Mouse (Mus musculus): ENCODE measurements around the gene Pfpl. TPM values are rescaled to one million over a fixed set of nuclear protein-coding genes. Genes with fewer than 3 reads are reported as not detected.

The Pfpl gene
- polyA plus RNA-seq, 1 experiment from 2014 or later = not detected

- Histone ChIP-seq H3K36me3 (no peaks in the 10 kb centered on the region), H3K27me3 (no peaks in the 10 kb centered on the region), H3K4me2 (no peak overlapping the region), H3K4me1 (replicated peaks) (no peaks in the 10 kb centered on the region), H3K9ac (replicated peaks) (no peak overlapping the region), H3K27ac (no peak overlapping the region), H3K9me3 (no peaks in the 10 kb centered on the region), H3K4me3 (replicated peaks) (no peak overlapping the region)
- no peak for ATAC-seq (ENCODE audit: insufficient number of reproducible peaks, insufficient read depth, low FRiP score, low TSS enrichment, low read depth)
- WGBS = 90% methylated on average over 10 of the region's 10 CpGs
These were observed 37.9 kb downstream of the Pfpl start for GRCm38 (mm10) chr19:12465530-12466144.

GRCm38 (mm10) chr19:12466204-12466603 is 38.5 kb downstream of the Pfpl start:
- Histone ChIP-seq H3K9ac (replicated peaks) (no peak overlapping the region), H3K27me3 (no peaks in the 10 kb centered on the region), H3K4me3 (replicated peaks) (no peak overlapping the region), H3K4me2 (no peak overlapping the region), H3K4me1 (replicated peaks) (no peaks in the 10 kb centered on the region), H3K9me3 (no peaks in the 10 kb centered on the region), H3K36me3 (no peaks in the 10 kb centered on the region), H3K27ac (no peak overlapping the region)
- no peak for ATAC-seq (ENCODE audit: insufficient number of reproducible peaks, insufficient read depth, low FRiP score, low TSS enrichment, low read depth)
- 32% methylated on average over 7 of the region's 7 CpGs for WGBS

- H3K4me2 ChIP-seq = no peak overlapping the region
- H3K27ac ChIP-seq = no peak overlapping the region
- no peak overlapping the region for H3K4me3 ChIP-seq (replicated peaks)
- H3K9ac ChIP-seq (replicated peaks) = no peak overlapping the region
- H3K36me3 ChIP-seq = no peaks in the 10 kb centered on the region
- H3K9me3 ChIP-seq = no peaks in the 10 kb centered on the region
- H3K4me1 ChIP-seq (replicated peaks) = no peaks in the 10 kb centered on the region
- ATAC-seq (ENCODE audit: insufficient number of reproducible peaks, insufficient read depth, low FRiP score, low TSS enrichment, low read depth) = no peak
- no peaks in the 10 kb centered on the region for H3K27me3 ChIP-seq
- WGBS = 86% methylated on average over 5 of the region's 5 CpGs
These were observed 39.7 kb downstream of the Pfpl start for GRCm38 (mm10) chr19:12467436-12467835.

GRCm38 (mm10) chr19:12471866-12472265 is 44.2 kb downstream of the Pfpl start:
- Histone ChIP-seq H3K27ac (no peak overlapping the region), H3K9me3 (no peaks in the 10 kb centered on the region), H3K27me3 (no peaks in the 10 kb centered on the region), H3K4me1 (replicated peaks) (peaks cover 4% of the 10 kb centered on the region; the same call in 1 of the 2 replicates), H3K4me2 (no peak overlapping the region), H3K36me3 (no peaks in the 10 kb centered on the region), H3K9ac (replicated peaks) (no peak overlapping the region), H3K4me3 (replicated peaks) (no peak overlapping the region)
- ATAC-seq (ENCODE audit: insufficient number of reproducible peaks, insufficient read depth, low FRiP score, low TSS enrichment, low read depth) = no peak
- 75% methylated on average over 3 of the region's 3 CpGs for WGBS

GRCm38 (mm10) chr19:12472381-12472976 is 44.8 kb downstream of the Pfpl start:
- Histone ChIP-seq H3K4me3 (replicated peaks) (no peak overlapping the region), H3K9me3 (no peaks in the 10 kb centered on the region), H3K27ac (no peak overlapping the region), H3K4me2 (no peak overlapping the region), H3K36me3 (no peaks in the 10 kb centered on the region), H3K27me3 (no peaks in the 10 kb centered on the region), H3K4me1 (replicated peaks) (peaks cover 4% of the 10 kb centered on the region; the same call in 1 of the 2 replicates), H3K9ac (replicated peaks) (no peak overlapping the region)
- ATAC-seq (ENCODE audit: insufficient number of reproducible peaks, insufficient read depth, low FRiP score, low TSS enrichment, low read depth) = no peak
- WGBS = 89% methylated on average over 5 of the region's 5 CpGs

- no peak overlapping the region for H3K9ac ChIP-seq (replicated peaks)
- peaks cover 4% of the 10 kb centered on the region; the same call in 1 of the 2 replicates for H3K4me1 ChIP-seq (replicated peaks)
- WGBS = 36% methylated on average over 4 of the region's 4 CpGs
- H3K27me3 ChIP-seq = no peaks in the 10 kb centered on the region
- no peak overlapping the region for H3K27ac ChIP-seq
- H3K36me3 ChIP-seq = no peaks in the 10 kb centered on the region
- H3K4me2 ChIP-seq = no peak overlapping the region
- ATAC-seq (ENCODE audit: insufficient number of reproducible peaks, insufficient read depth, low FRiP score, low TSS enrichment, low read depth) = no peak
- no peaks in the 10 kb centered on the region for H3K9me3 ChIP-seq
- H3K4me3 ChIP-seq (replicated peaks) = no peak overlapping the region
These were observed 45.5 kb downstream of the Pfpl start for GRCm38 (mm10) chr19:12473201-12473641.

- no peak overlapping the region for H3K27ac ChIP-seq
- no peak overlapping the region for H3K4me3 ChIP-seq (replicated peaks)
- WGBS = 88% methylated on average over 4 of the region's 4 CpGs
- H3K4me1 ChIP-seq (replicated peaks) = peaks cover 4% of the 10 kb centered on the region; the same call in 1 of the 2 replicates
- H3K9me3 ChIP-seq = no peaks in the 10 kb centered on the region
- H3K4me2 ChIP-seq = no peak overlapping the region
- no peak overlapping the region for H3K9ac ChIP-seq (replicated peaks)
- ATAC-seq (ENCODE audit: insufficient number of reproducible peaks, insufficient read depth, low FRiP score, low TSS enrichment, low read depth) = no peak
- no peaks in the 10 kb centered on the region for H3K36me3 ChIP-seq
- no peaks in the 10 kb centered on the region for H3K27me3 ChIP-seq
These were observed 46.2 kb downstream of the Pfpl start for GRCm38 (mm10) chr19:12473951-12474350.

GRCm38 (mm10) chr19:12475380-12476250 is 47.9 kb downstream of the Pfpl start:
- ATAC-seq (ENCODE audit: insufficient number of reproducible peaks, insufficient read depth, low FRiP score, low TSS enrichment, low read depth) = peak; percentile 89
- Histone ChIP-seq H3K4me3 (replicated peaks) (no peak overlapping the region), H3K4me1 (replicated peaks) (peaks cover 4% of the 10 kb centered on the region; the same call in 1 of the 2 replicates), H3K27me3 (no peaks in the 10 kb centered on the region), H3K4me2 (no peak overlapping the region), H3K27ac (0 out of 2 replicates have a peak overlapping the region, but pooled peaks have one; percentile 35), H3K36me3 (no peaks in the 10 kb centered on the region), H3K9ac (replicated peaks) (no peak overlapping the region), H3K9me3 (no peaks in the 10 kb centered on the region)
- WGBS = 67% methylated on average over 15 of the region's 15 CpGs

- Histone ChIP-seq H3K4me3 (replicated peaks) (no peak overlapping the region), H3K27ac (no peak overlapping the region), H3K4me2 (no peak overlapping the region), H3K9ac (replicated peaks) (no peak overlapping the region), H3K9me3 (no peaks in the 10 kb centered on the region), H3K27me3 (no peaks in the 10 kb centered on the region), H3K4me1 (replicated peaks) (peaks cover 4% of the 10 kb centered on the region; the same call in 1 of the 2 replicates), H3K36me3 (peaks cover under 1% of the 10 kb centered on the region; the same call in 1 of the 2 replicates)
- no peak for ATAC-seq (ENCODE audit: insufficient number of reproducible peaks, insufficient read depth, low FRiP score, low TSS enrichment, low read depth)
- WGBS = 49% methylated on average over 5 of the region's 5 CpGs
These were observed 49.1 kb downstream of the Pfpl start for GRCm38 (mm10) chr19:12476721-12477270.

- no peak overlapping the region for H3K4me2 ChIP-seq
- H3K9me3 ChIP-seq = no peaks in the 10 kb centered on the region
These were observed 50.7 kb downstream of the Pfpl start for GRCm38 (mm10) chr19:12478369-12478768.

More at GRCm38 (mm10) chr19:12478369-12478768, 50.7 kb downstream of the Pfpl start:
- 87% methylated on average over 6 of the region's 6 CpGs for WGBS
- Histone ChIP-seq H3K9ac (replicated peaks) (no peak overlapping the region), H3K4me3 (replicated peaks) (no peak overlapping the region), H3K27me3 (no peaks in the 10 kb centered on the region), H3K4me1 (replicated peaks) (peaks cover 4% of the 10 kb centered on the region; the same call in 1 of the 2 replicates), H3K27ac (no peak overlapping the region), H3K36me3 (peaks cover 4% of the 10 kb centered on the region; the same call in 1 of the 2 replicates)
- ATAC-seq (ENCODE audit: insufficient number of reproducible peaks, insufficient read depth, low FRiP score, low TSS enrichment, low read depth) = no peak
